Mouse (Mus musculus): ENCODE results near the gene Lrrc4c.

Lrrc4c gene

DNA sequence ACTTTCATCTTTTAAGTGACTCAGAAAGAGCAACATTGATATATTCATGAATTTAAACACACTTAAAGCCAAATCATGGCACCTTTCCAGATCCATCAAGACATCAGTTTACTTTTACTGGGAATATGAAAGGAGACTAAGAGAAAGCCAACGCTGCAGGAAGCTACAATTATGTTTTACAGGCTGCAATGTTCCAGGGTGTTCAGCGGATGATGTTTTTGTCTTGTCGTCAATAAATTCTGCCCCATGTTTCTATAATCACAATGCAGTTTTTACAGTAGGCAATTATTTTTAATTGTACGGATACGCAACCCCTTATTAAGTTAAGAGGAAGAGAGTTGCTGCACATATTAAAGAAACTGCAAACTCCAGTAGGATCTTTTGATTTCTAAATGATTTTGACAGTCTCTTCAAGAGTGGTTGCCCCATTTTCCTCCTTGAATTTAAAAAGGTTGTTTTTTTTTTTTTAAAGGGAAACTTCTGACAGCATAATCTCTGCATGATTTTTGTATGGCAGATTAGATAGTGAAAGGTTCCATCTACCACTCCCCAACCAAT lies 532.9 kb downstream of the Lrrc4c start:
- DNase-seq (ENCODE audit: extremely low read depth, low read depth, low spot score), result no peak

- DNase-seq (ENCODE audit: extremely low read depth, low read depth, low spot score), result no peak
Observed at GRCm38 (mm10) chr2:96853797-96854196, 535.8 kb downstream of the Lrrc4c start.

- DNase-seq (ENCODE audit: extremely low read depth, low read depth, low spot score), result no peak
Observed at GRCm38 (mm10) chr2:96876062-96876461, 558.1 kb downstream of the Lrrc4c start.

- no peak for DNase-seq (ENCODE audit: extremely low read depth, low read depth, low spot score)
Observed at GRCm38 (mm10) chr2:96949531-96949930, 631.6 kb downstream of the Lrrc4c start.

GRCm38 (mm10) chr2:96999521-96999920 lies 681.6 kb downstream of the Lrrc4c start:
- DNase-seq (ENCODE audit: extremely low read depth, low read depth, low spot score), result no peak

DNA sequence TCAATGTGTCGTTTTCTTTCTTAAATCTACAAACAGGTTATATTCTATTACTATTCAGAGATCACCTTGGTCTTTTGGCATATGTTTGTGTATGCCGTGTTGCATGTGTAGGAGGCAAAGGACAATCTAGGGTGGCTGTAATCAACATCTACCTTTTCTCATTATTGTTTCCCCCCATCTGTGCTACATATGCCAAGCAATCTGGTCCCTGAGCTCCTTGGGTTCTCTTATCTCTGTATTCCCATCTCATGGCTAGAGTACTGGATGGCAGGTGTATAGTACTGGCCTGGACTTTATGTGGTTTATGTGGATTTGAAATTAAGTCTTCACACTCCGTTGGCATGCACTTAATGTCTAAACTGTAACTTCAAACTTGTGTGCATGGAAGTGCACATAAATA lies 700.4 kb downstream of the Lrrc4c start:
- DNase-seq (ENCODE audit: extremely low read depth, low read depth, low spot score), result no peak

GRCm38 (mm10) chr2:97026991-97027390 lies 709.0 kb downstream of the Lrrc4c start:
- no peak for DNase-seq (ENCODE audit: extremely low read depth, low read depth, low spot score)

DNA sequence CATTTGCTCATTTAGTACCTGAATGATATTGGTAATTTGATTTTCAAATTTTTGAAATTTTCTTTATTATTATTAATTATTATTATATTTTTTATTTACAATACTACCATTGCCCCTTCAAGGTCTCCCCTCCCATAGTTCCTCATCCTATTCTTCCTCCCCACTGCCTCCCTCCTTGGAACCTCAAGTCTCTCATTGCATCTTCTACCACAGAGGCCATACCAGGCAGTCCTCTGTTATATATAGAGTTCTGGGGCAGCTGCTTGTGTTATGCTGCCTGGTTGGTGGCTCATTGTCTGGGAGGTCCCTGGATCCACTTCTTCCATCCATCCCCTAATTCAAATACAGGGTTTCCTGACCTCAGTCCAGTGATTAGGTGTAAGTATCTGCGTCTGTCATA lies 709.6 kb downstream of the Lrrc4c start:
- DNase-seq (ENCODE audit: extremely low read depth, low read depth, low spot score), result no peak

DNA sequence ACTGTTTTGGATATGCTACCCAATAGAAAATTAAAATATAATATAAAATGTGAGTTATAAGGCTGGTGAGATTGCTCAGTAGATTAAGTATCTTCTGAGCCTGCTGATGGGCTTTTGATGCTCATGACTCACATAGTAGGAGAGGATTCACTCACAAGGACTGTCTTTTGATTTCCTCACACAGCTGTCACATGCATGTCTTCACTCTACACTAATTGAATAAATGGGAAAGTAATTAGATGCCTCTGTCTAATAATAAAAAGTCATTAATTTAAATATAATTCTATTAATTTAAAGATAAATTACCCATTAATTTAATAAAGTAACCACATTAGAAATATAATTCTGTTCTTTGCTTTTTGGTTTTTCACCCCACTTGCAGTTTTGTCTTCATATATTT lies 718.4 kb downstream of the Lrrc4c start:
- DNase-seq (ENCODE audit: extremely low read depth, low read depth, low spot score), result no peak

GRCm38 (mm10) chr2:97037024-97037814 lies 719.2 kb downstream of the Lrrc4c start:
- no peak for DNase-seq (ENCODE audit: extremely low read depth, low read depth, low spot score)

GRCm38 (mm10) chr2:97044016-97044415 lies 726.0 kb downstream of the Lrrc4c start:
- no peak for DNase-seq (ENCODE audit: extremely low read depth, low read depth, low spot score)

GRCm38 (mm10) chr2:97045628-97046027 lies 727.7 kb downstream of the Lrrc4c start:
- DNase-seq (ENCODE audit: extremely low read depth, low read depth, low spot score), result no peak

- DNase-seq (ENCODE audit: extremely low read depth, low read depth, low spot score), result no peak
Observed at GRCm38 (mm10) chr2:97080156-97080555, 762.2 kb downstream of the Lrrc4c start.

GRCm38 (mm10) chr2:97097965-97098364 lies 780.0 kb downstream of the Lrrc4c start:
- DNase-seq (ENCODE audit: extremely low read depth, low read depth, low spot score), result no peak

DNA sequence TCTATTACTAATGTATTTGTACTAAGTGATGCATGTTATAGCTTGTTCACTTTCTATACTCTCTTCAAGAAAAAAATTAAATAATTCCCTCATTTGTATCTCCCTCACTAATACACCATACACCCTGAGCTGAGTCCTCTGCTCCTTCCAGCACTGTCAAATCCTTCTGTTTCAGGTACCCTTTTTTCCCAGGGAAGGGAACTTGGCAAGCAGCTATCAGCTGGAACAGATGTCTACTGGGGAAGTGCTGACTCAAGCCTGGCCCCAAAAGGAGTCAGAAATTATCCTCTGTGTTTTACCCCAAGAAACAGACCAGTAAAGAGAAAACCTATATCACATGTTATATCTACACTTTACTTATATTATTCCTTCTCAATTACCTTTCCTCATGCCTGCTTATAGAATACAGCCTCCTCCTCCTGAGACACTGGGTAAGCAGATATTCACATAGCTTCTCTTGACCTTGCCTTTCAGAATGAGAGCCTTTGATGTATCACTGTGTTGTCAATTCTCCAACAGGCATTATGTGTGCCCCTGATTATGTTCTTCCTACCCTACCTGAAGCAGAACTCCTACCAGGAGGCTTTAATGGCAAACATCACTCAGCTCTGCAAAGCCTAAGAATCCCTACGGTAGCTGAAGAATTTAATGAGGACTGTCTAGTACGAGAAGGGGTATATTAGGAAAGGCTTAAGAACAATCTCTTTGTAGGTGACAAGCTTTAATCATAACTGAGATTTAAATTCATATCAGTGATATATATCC lies 785.6 kb downstream of the Lrrc4c start:
- DNase-seq (ENCODE audit: extremely low read depth, low read depth, low spot score), result no peak

DNA sequence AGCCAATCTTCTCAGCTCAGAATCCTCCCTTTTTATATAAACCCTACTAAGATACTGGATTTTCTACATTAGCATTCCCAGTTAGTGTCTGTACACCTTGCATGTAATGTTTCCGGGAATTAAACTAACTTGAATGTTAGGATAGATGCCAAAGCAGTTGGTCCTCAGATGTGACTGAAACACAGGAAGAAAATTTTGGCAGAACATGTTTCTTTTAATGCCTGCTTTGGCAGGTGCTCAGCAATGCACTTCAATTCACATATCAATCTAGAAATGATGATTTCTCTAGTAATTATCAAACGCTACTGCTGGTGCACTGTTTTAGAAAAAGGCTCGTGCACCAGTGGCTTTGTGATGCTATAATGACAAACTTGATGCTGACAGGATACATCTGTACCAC lies 806.3 kb downstream of the Lrrc4c start:
- DNase-seq (ENCODE audit: extremely low read depth, low read depth, low spot score), result no peak

GRCm38 (mm10) chr2:97138454-97138853 lies 820.5 kb downstream of the Lrrc4c start:
- DNase-seq (ENCODE audit: extremely low read depth, low read depth, low spot score), result no peak

GRCm38 (mm10) chr2:97151626-97152194 lies 833.7 kb downstream of the Lrrc4c start:
- no peak for DNase-seq (ENCODE audit: extremely low read depth, low read depth, low spot score)

- DNase-seq (ENCODE audit: extremely low read depth, low read depth, low spot score), result no peak
Observed at GRCm38 (mm10) chr2:97165745-97166144, 847.8 kb downstream of the Lrrc4c start.

- no peak for DNase-seq (ENCODE audit: extremely low read depth, low read depth, low spot score)
Observed at GRCm38 (mm10) chr2:97178399-97178798, 860.4 kb downstream of the Lrrc4c start.

DNA sequence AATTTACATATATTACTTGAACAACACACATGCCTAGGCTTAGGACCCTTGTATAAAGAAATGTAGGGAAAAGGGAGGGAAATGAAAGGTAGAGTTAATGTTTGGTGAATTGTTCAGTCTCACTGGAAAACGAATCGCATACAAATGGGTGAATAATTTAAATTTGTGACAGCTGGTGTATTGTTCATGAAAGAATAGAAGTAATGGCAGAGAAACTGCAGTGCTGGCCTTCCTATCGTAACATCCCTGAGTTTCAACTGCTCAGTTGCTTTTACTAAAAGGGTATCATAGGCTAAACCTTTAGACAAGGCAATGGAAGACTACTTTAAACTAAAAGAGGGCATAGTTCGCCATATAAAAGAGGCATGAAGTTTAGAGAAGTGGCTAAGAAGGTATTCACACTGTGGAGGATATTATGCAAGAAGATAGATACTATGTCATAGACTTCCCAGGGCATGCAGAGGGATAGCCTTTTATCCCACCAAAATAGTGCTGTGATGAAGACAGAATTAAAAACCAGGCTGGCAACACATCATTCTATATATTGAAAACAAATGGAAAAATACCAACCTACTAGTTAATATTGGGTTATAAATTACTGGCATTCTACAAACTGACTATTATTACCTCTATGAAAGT lies 879.1 kb downstream of the Lrrc4c start:
- no peak for DNase-seq (ENCODE audit: extremely low read depth, low read depth, low spot score)
